Mouse (Mus musculus) spleen, adult 2 months (tissue): ENCODE measurements around the gene Rtn4rl2. TPM values are rescaled to one million over a fixed set of nuclear protein-coding genes. Genes with fewer than 3 reads are reported as not detected.

ENCODE experiments used
- DNase-seq, 2 experiments: peaks; one replicate each; pipeline versions ENCODE4 v3.0.0 to v3.0.0-alpha.2; 2012 to 2021; ENCODE audit warnings: low spot score in 2 of 2, low read depth in 1 of 2
- H3K27ac ChIP-seq: fragments of 200-500 bp; 2 replicates; pipeline ENCODE4 v1.5.1; 2012; ENCODE audit warnings: low read length, inconsistent platforms; ENCODE audit not compliant: insufficient read depth
- H3K27me3 ChIP-seq: fragments of 200-500 bp; 2 replicates; pipeline ENCODE4 v1.6.1; 2012; ENCODE audit warnings: mild to moderate bottlenecking, moderate library complexity, low read length, inconsistent platforms; ENCODE audit not compliant: control insufficient read depth, insufficient read depth
- H3K36me3 ChIP-seq: fragments of 200-500 bp; 2 replicates; pipeline ENCODE4 v1.6.1; 2012; ENCODE audit warnings: mild to moderate bottlenecking, low read length, inconsistent platforms; ENCODE audit not compliant: control insufficient read depth, insufficient read depth
- H3K4me1 ChIP-seq: fragments of 200-500 bp; 2 replicates; pipeline ENCODE4 v1.6.1; 2011; ENCODE audit warnings: inconsistent platforms; ENCODE audit not compliant: control insufficient read depth, insufficient read depth, insufficient read length
- H3K4me3 ChIP-seq: fragments of 200-500 bp; 2 replicates; pipeline ENCODE4 v1.5.1; 2011; ENCODE audit warnings: mild to moderate bottlenecking, inconsistent platforms; ENCODE audit not compliant: insufficient read depth, insufficient read length; ENCODE audit errors: extremely low read depth
- CTCF ChIP-seq: fragments of 200-500 bp; IDR thresholded peaks from 2 replicates; pipeline ENCODE4 v1.5.1; 2011; ENCODE audit warnings: mild to moderate bottlenecking, inconsistent platforms; ENCODE audit not compliant: insufficient read depth, insufficient read length, insufficient replicate concordance; ENCODE audit errors: extremely low read depth
- POLR2A ChIP-seq: fragments of 200-500 bp; IDR thresholded peaks from 2 replicates; pipeline ENCODE4 v1.6.1; 2011; ENCODE audit warnings: low read depth, low read length, inconsistent platforms
- WGBS: fragments of 180-500 bp; shearing (Covaris S2); methylation state at CpG from one replicate; pipeline ENCODE4 v1.1.7; 2018; 5-methylcytosine and 5-hydroxymethylcytosine counted together
- polyA plus RNA-seq: library from polyadenylated mRNA; depleted of rRNA; stranded (reverse); fragments of >200 nt; gene quantifications from 2 replicates; pipeline ENCODE4 v1.2.3, GENCODE M21; 2012

Rtn4rl2 gene
- polyA plus RNA-seq, 1 experiment: 3.0 TPM

GRCm38 (mm10) chr2:84872105-84872716 lies 14.3 kb downstream of the Rtn4rl2 start:
- Histone ChIP-seq H3K27me3 (peaks cover 13% of the 10 kb centered on the region), H3K4me3 (peak overlapping the region; percentile 40), H3K36me3 (no peaks in the 10 kb centered on the region), H3K4me1 (peaks cover 14% of the 10 kb centered on the region), H3K27ac (no peak overlapping the region)
- WGBS: 7% methylated on average over 76 of the region's 78 CpGs
- no peak for DNase-seq
- TF ChIP-seq CTCF (no peak), POLR2A (no peak)

DNA sequence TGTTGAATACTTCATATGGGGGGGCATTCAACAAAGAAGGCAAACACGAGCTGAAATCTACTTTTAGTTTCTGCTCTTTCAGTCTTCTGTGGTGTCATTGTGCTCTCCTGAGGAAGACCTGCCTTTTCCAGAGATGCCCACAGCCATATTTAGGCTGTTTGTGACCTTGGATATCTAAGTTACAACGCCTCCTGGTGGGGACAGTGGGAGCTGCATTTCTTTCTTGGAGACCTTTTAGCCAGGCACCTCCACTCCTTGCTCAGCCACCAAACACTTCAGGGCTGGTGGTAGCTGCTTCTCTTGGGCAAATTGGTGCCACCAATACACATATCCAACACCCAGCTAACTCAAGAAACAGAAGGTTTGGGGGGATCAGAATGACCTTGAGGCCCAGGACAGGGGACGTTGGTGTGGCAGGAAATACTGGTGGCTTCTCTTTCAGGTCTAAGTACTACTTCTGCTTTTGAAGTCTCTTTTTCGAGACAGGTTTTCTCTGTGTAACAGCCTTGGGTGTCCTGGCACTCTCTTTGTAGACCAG lies 15.8 kb downstream of the Rtn4rl2 start:
- DNase-seq: no peak
- Histone ChIP-seq H3K4me3 (no peak overlapping the region), H3K4me1 (peaks cover 14% of the 10 kb centered on the region), H3K27me3 (peaks cover 19% of the 10 kb centered on the region), H3K36me3 (no peaks in the 10 kb centered on the region), H3K27ac (no peak overlapping the region)
- TF ChIP-seq POLR2A (no peak), CTCF (no peak)
- WGBS: 34% methylated on average over 4 of the region's 4 CpGs

DNA sequence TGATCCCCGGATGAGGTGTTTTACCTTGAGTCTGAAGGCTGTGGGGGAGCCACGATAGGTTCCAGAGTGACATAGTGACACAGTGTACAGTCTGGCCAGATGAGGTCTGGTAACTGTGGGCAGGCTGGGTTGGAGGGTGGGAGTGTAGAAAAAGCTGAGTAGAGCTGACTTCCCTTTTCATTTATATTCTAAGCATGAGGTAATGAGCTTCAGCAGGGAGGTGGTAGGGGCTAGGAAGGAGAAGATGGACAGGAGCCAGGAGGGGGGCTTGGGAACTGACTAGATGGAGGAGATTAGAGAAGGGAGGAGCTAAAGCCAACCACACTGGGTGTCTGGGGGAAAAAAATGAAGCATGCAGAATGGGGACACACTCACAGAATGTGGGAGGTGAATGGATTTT lies 17.5 kb downstream of the Rtn4rl2 start:
- DNase-seq: no peak
- H3K36me3 ChIP-seq: no peaks in the 10 kb centered on the region
- TF ChIP-seq POLR2A (no peak), CTCF (no peak)
- peaks cover 14% of the 10 kb centered on the region for H3K4me1 ChIP-seq
- 19% methylated on average over 2 of the region's 2 CpGs for WGBS
- no peak overlapping the region for H3K27ac ChIP-seq
- H3K4me3 ChIP-seq: no peak overlapping the region
- peaks cover 21% of the 10 kb centered on the region for H3K27me3 ChIP-seq

GRCm38 (mm10) chr2:84868521-84868943 lies 18.0 kb downstream of the Rtn4rl2 start:
- no peaks in the 10 kb centered on the region for H3K36me3 ChIP-seq
- peak; percentile 73; the same call in 1 of the 2 replicates for TF ChIP-seq CTCF
- no peak for TF ChIP-seq POLR2A
- peak; percentile 26 to 57 for DNase-seq
- peaks cover 14% of the 10 kb centered on the region for H3K4me1 ChIP-seq
- no peak overlapping the region for H3K27ac ChIP-seq
- peaks cover 21% of the 10 kb centered on the region for H3K27me3 ChIP-seq
- H3K4me3 ChIP-seq: no peak overlapping the region
- WGBS: 7% methylated on average over 5 of the region's 5 CpGs

DNA sequence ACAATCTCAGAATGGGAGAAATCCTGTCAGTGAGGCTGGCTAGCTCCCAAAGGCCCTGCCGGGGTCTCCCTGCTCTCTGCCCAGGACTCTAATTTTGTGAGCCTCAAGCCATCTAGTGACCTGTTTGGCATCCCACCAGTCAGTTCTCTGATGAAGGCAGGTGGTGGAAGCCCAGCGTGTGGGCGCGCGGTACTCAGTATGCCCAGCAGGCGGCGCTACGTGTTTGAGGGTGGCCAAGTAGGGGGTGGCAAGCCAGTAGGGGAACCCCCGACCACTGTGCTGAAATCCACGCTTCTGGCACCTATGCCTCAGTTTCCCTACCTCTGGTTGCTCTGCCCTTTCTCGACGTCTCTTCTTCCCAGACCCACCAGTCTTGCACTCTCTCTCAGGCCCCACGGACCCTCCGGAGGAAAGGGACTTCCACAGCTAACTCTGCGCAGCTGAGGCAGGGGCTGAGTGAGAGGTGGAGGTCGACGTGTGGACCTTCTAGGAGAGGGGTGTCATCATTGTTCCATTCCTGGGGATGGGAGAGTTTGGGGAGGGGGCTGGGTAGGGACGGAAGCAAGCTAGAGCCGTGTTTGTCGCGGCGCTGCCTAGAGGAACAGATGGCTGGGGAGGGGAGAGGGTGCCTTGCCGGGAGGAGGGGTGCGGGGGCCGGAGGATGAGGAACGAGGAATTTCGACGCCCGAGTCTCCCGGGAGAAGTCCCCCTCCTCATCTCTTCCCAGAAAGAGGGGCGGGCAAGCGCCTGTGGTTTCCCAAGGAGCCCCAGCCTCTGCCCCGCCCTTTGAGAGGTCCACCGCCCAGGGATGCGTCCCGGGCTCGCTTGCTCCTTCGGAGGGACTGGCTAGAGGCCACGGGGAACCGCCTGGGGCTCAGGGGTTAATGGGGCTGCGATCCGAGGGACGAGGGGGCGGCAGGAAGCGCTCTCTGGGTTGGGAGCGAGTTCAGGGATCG lies 20.6 kb downstream of the Rtn4rl2 start:
- TF ChIP-seq POLR2A: no peak
- TF ChIP-seq CTCF: peak; percentile 67; the same call in 1 of the 2 replicates
- H3K4me3 ChIP-seq: no peak overlapping the region

GRCm38 (mm10) chr2:84862231-84862630 lies 24.3 kb downstream of the Rtn4rl2 start:
- 69% methylated on average over 3 of the region's 3 CpGs for WGBS
- TF ChIP-seq CTCF (no peak), POLR2A (no peak)
- Histone ChIP-seq H3K27ac (no peak overlapping the region), H3K27me3 (peaks cover 8% of the 10 kb centered on the region; the same call in 1 of the 2 replicates), H3K4me3 (no peak overlapping the region), H3K4me1 (no peaks in the 10 kb centered on the region), H3K36me3 (no peaks in the 10 kb centered on the region)
- DNase-seq: no peak

More for the DNA sequence above, 20.6 kb downstream of the Rtn4rl2 start:
- DNase-seq: peak in 1 of 2 experiments; percentile 45
- Histone ChIP-seq H3K27me3 (peaks cover 8% of the 10 kb centered on the region; the same call in 1 of the 2 replicates), H3K27ac (no peak overlapping the region), H3K36me3 (no peaks in the 10 kb centered on the region), H3K4me1 (no peaks in the 10 kb centered on the region)
- WGBS: 9% methylated on average over 46 of the region's 47 CpGs
